Comparison of ENCODE assay signal across 8 mouse cellular contexts in the genomic region with DNA sequence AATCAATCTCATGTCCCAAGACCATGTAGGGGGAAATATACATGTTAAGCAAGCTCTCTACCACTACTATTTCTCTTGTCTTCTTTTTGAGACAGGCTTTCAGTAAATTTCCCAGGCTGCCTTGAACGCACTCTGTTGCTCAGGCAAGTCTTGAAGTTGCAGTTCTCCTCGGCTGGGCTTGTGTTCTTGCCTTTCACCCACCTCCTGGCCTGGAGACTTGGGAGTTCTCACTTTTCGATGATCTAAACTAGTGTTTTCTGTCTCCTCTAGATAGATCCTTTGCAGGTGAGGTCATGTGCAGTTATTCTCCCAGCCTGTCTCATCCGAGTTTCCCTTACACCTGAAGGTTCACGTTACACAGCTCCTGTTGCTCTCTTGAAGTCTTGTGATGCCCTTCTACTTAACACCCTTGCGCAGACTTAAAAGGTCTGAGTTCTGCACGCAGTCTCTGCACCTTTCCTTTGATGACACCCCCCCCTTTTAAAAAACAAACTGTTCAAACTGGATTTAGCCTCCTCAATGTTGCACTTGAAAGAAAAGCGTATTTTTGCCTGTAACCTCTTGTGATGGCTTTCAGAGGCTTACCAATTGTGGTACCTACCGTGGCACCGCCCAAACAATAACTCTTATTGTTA. TPM values are rescaled to one million over a fixed set of nuclear protein-coding genes. Genes with fewer than 3 reads are reported as not detected.
DNase-seq lines count a peak whose midpoint lies in the region; ATAC-seq and TF ChIP-seq lines count a peak whose summit lies in the region.

No protein-coding gene starts in this region.

- peak overlapping the region; percentile 80 to 98; a peak in 3 of 4 replicates for H3K4me3 ChIP-seq in heart, embryonic 14.5 days (ENCODE audit: control insufficient read depth in 1 of 2, insufficient read depth in 1 of 2, low read depth in 1 of 2, low read length in 2 of 2)
- no peak overlapping the region for H3K4me3 ChIP-seq in bone marrow, adult 2 months (replicated peaks; ENCODE audit: control insufficient read depth, low read depth, low read length)
- peak overlapping the region; percentile 57 for H3K4me3 ChIP-seq in hindbrain, embryonic 16.5 days (ENCODE audit: low read length)

- WGBS in heart, embryonic 14.5 days: 30% methylated on average over 10 of the region's 10 CpGs
- 38% methylated on average over 10 of the region's 10 CpGs for WGBS in bone marrow, adult 2 months
- WGBS in hindbrain, embryonic 16.5 days: 26% methylated on average over 10 of the region's 10 CpGs

- peaks cover 25% of the 10 kb centered on the region for H3K36me3 ChIP-seq in heart, embryonic 14.5 days (ENCODE audit: control insufficient read depth, insufficient read depth, low read length)
- peaks cover 3% of the 10 kb centered on the region; the same call in 1 of the 2 replicates for H3K36me3 ChIP-seq in hindbrain, embryonic 16.5 days (ENCODE audit: control insufficient read depth, insufficient read depth, low read length)

- TF ChIP-seq CTCF in bone marrow, adult 2 months (IDR thresholded peaks at IDR 0.05; ENCODE audit: control insufficient read depth, insufficient read depth, low read length): no peak

- H3K9ac ChIP-seq in heart, embryonic 14.5 days (ENCODE audit: low read length): peak overlapping the region; percentile 92
- H3K9ac ChIP-seq in hindbrain, embryonic 16.5 days (ENCODE audit: low read depth, low read length): peak overlapping the region; percentile 79

- no peaks in the 10 kb centered on the region for H3K9me3 ChIP-seq in heart, embryonic 14.5 days (ENCODE audit: control insufficient read depth, low read length)
- H3K9me3 ChIP-seq in hindbrain, embryonic 16.5 days (ENCODE audit: control insufficient read depth, low read length): no peaks in the 10 kb centered on the region

- TF ChIP-seq POLR2A in bone marrow, adult 2 months (IDR thresholded peaks at IDR 0.05; ENCODE audit: borderline replicate concordance, control insufficient read depth, low read depth, low read length): no peak

- H3K27ac ChIP-seq in heart, embryonic 14.5 days (replicated peaks in 1 of 2; ENCODE audit: control insufficient read depth in 1 of 2, insufficient read depth in 1 of 2, low read depth in 2 of 2, low read length in 2 of 2): peak overlapping the region; percentile 99 to 100
- peak overlapping the region; percentile 100 for H3K27ac ChIP-seq in bone marrow, adult 2 months (ENCODE audit: control insufficient read depth, insufficient read depth, low read depth, low read length, poor library complexity)
- peak overlapping the region; percentile 97 for H3K27ac ChIP-seq in hindbrain, embryonic 16.5 days (ENCODE audit: low read depth, low read length)

- DNase-seq in heart, postnatal 25 days (ENCODE audit: low spot score): no peak
- peak; percentile 68 for DNase-seq in naive thymus-derived CD4-positive, alpha-beta T cell, adult 2 months (ENCODE audit: low read depth)
- DNase-seq in spleen, postnatal 10 days (ENCODE audit: low spot score in 2 of 2): no peak
- no peak for DNase-seq in left cerebral cortex, adult 8-10 months (ENCODE audit: low spot score in 2 of 2)
- no peak for DNase-seq in MN1 (ENCODE audit: low spot score)

- H3K4me2 ChIP-seq in heart, embryonic 14.5 days (ENCODE audit: low read length): peak overlapping the region; percentile 92
- peak overlapping the region; percentile 88 for H3K4me2 ChIP-seq in hindbrain, embryonic 16.5 days (ENCODE audit: low read length)

- no peak for ATAC-seq in heart, embryonic 14.5 days (ENCODE audit: insufficient number of reproducible peaks, insufficient read depth, low FRiP score, low read depth)
- no peak for ATAC-seq in hindbrain, embryonic 16.5 days

- intact Hi-C loops in heart, postnatal 25 days (cut with DNase I): no loop called here

- H3K4me1 ChIP-seq in heart, embryonic 14.5 days (ENCODE audit: control insufficient read depth in 2 of 2, insufficient read depth in 2 of 2, low read length in 2 of 2): peaks cover 6 to 22% of the 10 kb centered on the region in 2 experiments
- H3K4me1 ChIP-seq in bone marrow, adult 2 months (ENCODE audit: control insufficient read depth, insufficient read depth, low read length): peaks cover 1% of the 10 kb centered on the region; the same call in 1 of the 2 replicates
- peaks cover 15% of the 10 kb centered on the region for H3K4me1 ChIP-seq in hindbrain, embryonic 16.5 days (ENCODE audit: control insufficient read depth, insufficient read depth, low read depth, low read length)

- no peaks in the 10 kb centered on the region for H3K27me3 ChIP-seq in heart, embryonic 14.5 days (ENCODE audit: control insufficient read depth, insufficient read depth, low read length)
- no peaks in the 10 kb centered on the region for H3K27me3 ChIP-seq in hindbrain, embryonic 16.5 days (replicated peaks; ENCODE audit: control insufficient read depth, insufficient read depth, low read length)

RNA-seq across cellular contexts. Expression of gene Hnrnph1, which starts 0.5 kb away (rescaled TPM):
- 226 and 241 TPM in 2 replicates for polyA plus RNA-seq in heart, embryonic 14.5 days (2014; fragmentation: Nextera tagmentation; extraction: Ambion mirVana)
- total RNA-seq in heart, postnatal 25 days (2021): 100 to 1,000 TPM; 102 to 128 TPM
- 245 and 271 TPM in 2 replicates for polyA plus RNA-seq in bone marrow, adult 2 months (2011; ENCODE audit: insufficient read depth, insufficient read length, low replicate concordance, missing spikeins)
- 384 and 414 TPM in 2 replicates for polyA plus RNA-seq in hindbrain, embryonic 16.5 days (2015; fragmentation: Nextera tagmentation; extraction: Ambion mirVana)
- total RNA-seq in left cerebral cortex, adult 8-10 months (2022): 100 to 1,000 TPM; 180 to 274 (median 221) TPM

RNA-seq across cellular contexts. Expression of gene Cby3, which starts 22.0 kb away (rescaled TPM):
- 0.31 TPM in 1 of 2 replicates, not detected in the other for polyA plus RNA-seq in heart, embryonic 14.5 days (2014; fragmentation: Nextera tagmentation; extraction: Ambion mirVana)
- not detected for total RNA-seq in heart, postnatal 25 days (2021)
- polyA plus RNA-seq in bone marrow, adult 2 months (2011; ENCODE audit: insufficient read depth, insufficient read length, low replicate concordance, missing spikeins): not detected in 2 replicates
- 0.86 and 2.6 TPM in 2 replicates for polyA plus RNA-seq in hindbrain, embryonic 16.5 days (2015; fragmentation: Nextera tagmentation; extraction: Ambion mirVana)
- not detected for total RNA-seq in left cerebral cortex, adult 8-10 months (2022)

RNA-seq across cellular contexts. Expression of gene Canx, which starts 50.8 kb away (rescaled TPM):
- polyA plus RNA-seq in heart, embryonic 14.5 days (2014; fragmentation: Nextera tagmentation; extraction: Ambion mirVana): 197 and 211 TPM in 2 replicates
- 100 to 1,000 TPM; 266 to 295 TPM for total RNA-seq in heart, postnatal 25 days (2021)
- 160 and 195 TPM in 2 replicates for polyA plus RNA-seq in bone marrow, adult 2 months (2011; ENCODE audit: insufficient read depth, insufficient read length, low replicate concordance, missing spikeins)
- 303 and 304 TPM in 2 replicates for polyA plus RNA-seq in hindbrain, embryonic 16.5 days (2015; fragmentation: Nextera tagmentation; extraction: Ambion mirVana)
- 100 to 1,000 TPM; 371 to 437 (median 413) TPM for total RNA-seq in left cerebral cortex, adult 8-10 months (2022)

RNA-seq across cellular contexts. Expression of gene Rufy1, which starts 54.7 kb away (rescaled TPM):
- 27.1 and 28.6 TPM in 2 replicates for polyA plus RNA-seq in heart, embryonic 14.5 days (2014; fragmentation: Nextera tagmentation; extraction: Ambion mirVana)
- total RNA-seq in heart, postnatal 25 days (2021): 10 to 100 TPM; 27.6 to 29.5 TPM
- 7.7 and 12.5 TPM in 2 replicates for polyA plus RNA-seq in bone marrow, adult 2 months (2011; ENCODE audit: insufficient read depth, insufficient read length, low replicate concordance, missing spikeins)
- 23.5 and 25.1 TPM in 2 replicates for polyA plus RNA-seq in hindbrain, embryonic 16.5 days (2015; fragmentation: Nextera tagmentation; extraction: Ambion mirVana)
- 10 to 100 TPM; 28.2 to 31.5 (median 29.8) TPM for total RNA-seq in left cerebral cortex, adult 8-10 months (2022)
